Mouse (Mus musculus) neural tube, embryonic 13.5 days (tissue): ENCODE results near the gene Gm17087. TPM values are rescaled to one million over a fixed set of nuclear protein-coding genes. Genes with fewer than 3 reads are reported as not detected.

ENCODE experiments used
- ATAC-seq: fragments of 200-750 bp; cut with Nextera tagmentation; 2 replicates; pipeline ENCODE4 v1.8.0; 2017; ENCODE audit warnings: low read depth, mild to moderate bottlenecking, moderate TSS enrichment, moderate library complexity
- H3K27ac ChIP-seq: fragments of 300-500 bp; sonication (generic); replicated peaks from 2 replicates; pipeline ENCODE4 v1.5.1; 2015; ENCODE audit warnings: moderate library complexity, mild to moderate bottlenecking, inconsistent platforms
- H3K27me3 ChIP-seq: fragments of 300-500 bp; sonication (generic); 2 replicates; pipeline ENCODE4 v1.6.1; 2015; ENCODE audit warnings: mild to moderate bottlenecking, inconsistent platforms
- H3K36me3 ChIP-seq: fragments of 300-500 bp; sonication (generic); 2 replicates; pipeline ENCODE4 v1.6.1; 2015; ENCODE audit warnings: mild to moderate bottlenecking, inconsistent platforms
- H3K4me1 ChIP-seq: fragments of 300-500 bp; sonication (generic); replicated peaks from 2 replicates; pipeline ENCODE4 v1.6.1; 2015; ENCODE audit warnings: inconsistent platforms
- H3K4me2 ChIP-seq: fragments of 300-500 bp; sonication (generic); 2 replicates; pipeline ENCODE4 v1.6.1; 2015; ENCODE audit warnings: inconsistent platforms, mild to moderate bottlenecking, moderate library complexity
- H3K4me3 ChIP-seq: fragments of 300-500 bp; sonication (generic); 2 replicates; pipeline ENCODE4 v1.5.1; 2015; ENCODE audit warnings: mild to moderate bottlenecking, inconsistent platforms
- H3K9ac ChIP-seq: fragments of 300-500 bp; sonication (generic); 2 replicates; pipeline ENCODE4 v1.6.1; 2015; ENCODE audit warnings: moderate library complexity, mild to moderate bottlenecking, inconsistent platforms
- H3K9me3 ChIP-seq: fragments of 300-500 bp; sonication (generic); 2 replicates; pipeline ENCODE4 v1.6.1; 2016; ENCODE audit warnings: inconsistent platforms
- WGBS: fragments of 180-500 bp; shearing (Covaris S2); methylation state at CpG from one replicate; pipeline ENCODE4 v1.1.7; 2015; 5-methylcytosine and 5-hydroxymethylcytosine counted together
- polyA plus RNA-seq: library from polyadenylated mRNA; unstranded; fragments of >200 nt; fragmentation: Nextera tagmentation; extraction: Ambion mirVana; gene quantifications from 2 replicates; pipeline ENCODE4 v1.2.1, GENCODE M21; 2015

Gene Gm17087
- polyA plus RNA-seq, 1 experiment from 2014 or later: not detected

DNA sequence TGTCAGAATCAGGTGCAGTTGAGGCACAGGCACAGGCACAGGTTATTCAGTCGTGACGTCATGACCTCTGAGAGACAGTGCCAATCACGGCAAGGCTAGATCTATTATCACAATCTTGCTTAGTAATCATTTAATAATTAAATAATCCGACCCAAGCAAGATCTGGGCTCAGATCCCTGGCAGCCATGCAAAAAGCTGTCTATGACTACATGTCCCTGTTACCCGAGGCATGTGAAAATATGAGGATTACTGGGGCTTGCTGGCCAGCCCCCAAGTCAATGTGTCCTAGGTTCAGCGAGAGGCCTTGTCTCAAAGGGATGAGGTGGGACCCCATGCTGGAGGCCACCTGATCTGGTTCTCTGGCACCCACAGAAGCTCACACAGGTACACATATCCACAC, 30.2 kb downstream of the Gm17087 start:
- Histone ChIP-seq H3K4me3 (no peak overlapping the region), H3K4me1 (no peaks in the 10 kb centered on the region)
- ATAC-seq: no peak

DNA sequence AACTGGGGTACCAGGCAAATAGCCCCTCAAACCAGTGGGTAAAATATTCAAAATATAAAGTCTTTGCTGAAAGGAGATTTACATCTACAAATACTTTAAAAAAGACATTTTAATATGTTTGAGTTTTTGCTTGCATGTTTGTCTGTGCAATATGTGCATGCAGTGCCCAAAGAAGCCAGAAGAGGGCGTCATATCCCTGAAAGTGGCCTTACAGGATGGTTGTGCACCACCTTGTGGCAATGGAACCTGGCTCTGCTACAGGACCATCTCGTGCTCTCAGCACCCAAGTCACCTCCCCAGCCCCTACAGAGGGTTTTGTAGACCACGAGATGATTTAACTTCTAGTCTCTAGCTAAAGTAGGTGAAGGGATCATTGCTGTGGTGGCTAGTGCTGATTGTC, 32.9 kb downstream of the Gm17087 start:
- no peak for ATAC-seq

More for the DNA sequence above, 30.2 kb downstream of the Gm17087 start:
- Histone ChIP-seq H3K27me3 (no peaks in the 10 kb centered on the region), H3K9me3 (no peaks in the 10 kb centered on the region), H3K36me3 (no peaks in the 10 kb centered on the region), H3K4me2 (no peak overlapping the region), H3K27ac (no peak overlapping the region), H3K9ac (no peak overlapping the region)
- 83% methylated on average over 6 of the region's 6 CpGs for WGBS

DNA sequence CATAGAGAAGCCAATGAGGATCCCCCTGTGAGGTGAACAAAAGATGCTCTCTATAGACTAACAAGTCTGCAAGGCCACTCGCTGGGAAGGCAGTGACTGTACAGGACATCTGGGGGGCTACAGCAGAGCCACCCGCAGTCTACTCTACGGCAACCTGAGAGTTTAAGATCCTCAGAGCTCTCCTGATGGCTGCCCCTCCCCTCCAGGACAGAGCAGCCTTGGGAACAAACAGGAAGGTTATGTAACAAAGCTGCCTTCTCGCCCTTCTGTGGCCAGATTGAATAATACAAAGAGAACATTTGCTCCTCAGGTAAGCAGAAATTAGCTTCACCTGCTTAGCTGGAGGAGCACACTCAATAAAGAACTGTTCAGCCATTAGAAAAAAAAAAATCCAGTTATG, 34.1 kb downstream of the Gm17087 start:
- Histone ChIP-seq H3K36me3 (no peaks in the 10 kb centered on the region), H3K4me1 (no peaks in the 10 kb centered on the region), H3K9ac (no peak overlapping the region), H3K9me3 (no peaks in the 10 kb centered on the region), H3K4me2 (no peak overlapping the region), H3K4me3 (no peak overlapping the region), H3K27me3 (peaks cover 9% of the 10 kb centered on the region), H3K27ac (no peak overlapping the region)
- WGBS: 77% methylated on average over 4 of the region's 4 CpGs
- no peak for ATAC-seq

More for the DNA sequence above, 32.9 kb downstream of the Gm17087 start:
- H3K4me3 ChIP-seq: no peak overlapping the region
- H3K9me3 ChIP-seq: no peaks in the 10 kb centered on the region
- no peaks in the 10 kb centered on the region for H3K4me1 ChIP-seq
- H3K9ac ChIP-seq: no peak overlapping the region
- no peaks in the 10 kb centered on the region for H3K36me3 ChIP-seq
- 43% methylated on average over 3 of the region's 3 CpGs for WGBS
- no peak overlapping the region for H3K4me2 ChIP-seq
- H3K27ac ChIP-seq: no peak overlapping the region
- 0 out of 2 replicates have a peak, but pooled peaks cover 3% of the 10 kb centered on the region for H3K27me3 ChIP-seq

DNA sequence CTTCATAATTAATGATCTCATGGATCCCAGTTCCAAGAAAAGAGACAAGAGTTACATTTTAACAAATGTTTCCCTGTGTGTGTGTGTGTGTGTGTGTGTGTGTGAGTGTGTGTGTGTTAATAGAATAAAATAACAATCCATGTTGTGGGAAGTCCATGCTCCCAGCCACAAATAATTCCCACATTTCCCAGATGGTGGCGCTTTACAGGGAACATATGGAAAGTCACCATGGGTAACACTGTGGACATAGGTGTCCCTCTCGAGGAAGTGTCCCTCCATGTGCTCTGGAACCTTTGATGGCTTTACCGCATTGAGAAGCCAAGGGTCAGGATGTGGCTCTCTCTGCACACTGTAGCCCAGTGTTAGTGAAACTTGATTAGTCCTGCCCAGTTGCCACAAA, 38.1 kb downstream of the Gm17087 start:
- 86% methylated on average over 3 of the region's 3 CpGs for WGBS
- ATAC-seq: no peak
- H3K9ac ChIP-seq: no peak overlapping the region
- no peak overlapping the region for H3K27ac ChIP-seq
- no peak overlapping the region for H3K4me2 ChIP-seq
- H3K9me3 ChIP-seq: no peaks in the 10 kb centered on the region
- no peak overlapping the region for H3K4me3 ChIP-seq
- peaks cover 24% of the 10 kb centered on the region for H3K4me1 ChIP-seq
- H3K36me3 ChIP-seq: no peaks in the 10 kb centered on the region
- peaks cover 44% of the 10 kb centered on the region for H3K27me3 ChIP-seq

DNA sequence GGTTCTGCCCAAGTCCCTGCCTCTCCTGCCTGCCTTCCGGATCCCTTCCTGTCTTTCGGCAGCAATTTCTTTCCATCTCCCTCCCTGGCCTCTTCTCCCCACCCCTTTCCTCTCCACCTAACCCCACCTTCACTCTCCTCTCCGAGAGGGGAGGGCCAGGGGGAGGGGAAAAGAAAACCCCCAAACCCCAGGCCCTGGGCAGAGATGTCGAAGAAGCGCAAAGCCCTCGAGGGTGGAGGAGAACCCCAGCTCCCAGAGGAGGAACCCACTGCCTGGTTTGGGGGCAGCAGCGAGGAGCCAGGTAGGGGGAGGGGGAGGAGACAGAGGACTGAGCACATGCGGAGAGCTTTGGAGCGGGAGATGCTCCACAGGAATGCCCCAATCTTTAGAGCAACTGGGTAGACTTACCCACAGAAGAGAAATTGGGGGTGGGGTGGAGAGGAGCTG, 39.9 kb downstream of the Gm17087 start:
- H3K4me3 ChIP-seq: no peak overlapping the region
- peaks cover 29% of the 10 kb centered on the region for H3K4me1 ChIP-seq
- no peaks in the 10 kb centered on the region for H3K9me3 ChIP-seq
- no peak overlapping the region for H3K9ac ChIP-seq
- peaks cover 62% of the 10 kb centered on the region for H3K27me3 ChIP-seq
- no peak overlapping the region for H3K4me2 ChIP-seq
- H3K36me3 ChIP-seq: no peaks in the 10 kb centered on the region
- no peak for ATAC-seq
- 17% methylated on average over 9 of the region's 9 CpGs for WGBS
- H3K27ac ChIP-seq: no peak overlapping the region

DNA sequence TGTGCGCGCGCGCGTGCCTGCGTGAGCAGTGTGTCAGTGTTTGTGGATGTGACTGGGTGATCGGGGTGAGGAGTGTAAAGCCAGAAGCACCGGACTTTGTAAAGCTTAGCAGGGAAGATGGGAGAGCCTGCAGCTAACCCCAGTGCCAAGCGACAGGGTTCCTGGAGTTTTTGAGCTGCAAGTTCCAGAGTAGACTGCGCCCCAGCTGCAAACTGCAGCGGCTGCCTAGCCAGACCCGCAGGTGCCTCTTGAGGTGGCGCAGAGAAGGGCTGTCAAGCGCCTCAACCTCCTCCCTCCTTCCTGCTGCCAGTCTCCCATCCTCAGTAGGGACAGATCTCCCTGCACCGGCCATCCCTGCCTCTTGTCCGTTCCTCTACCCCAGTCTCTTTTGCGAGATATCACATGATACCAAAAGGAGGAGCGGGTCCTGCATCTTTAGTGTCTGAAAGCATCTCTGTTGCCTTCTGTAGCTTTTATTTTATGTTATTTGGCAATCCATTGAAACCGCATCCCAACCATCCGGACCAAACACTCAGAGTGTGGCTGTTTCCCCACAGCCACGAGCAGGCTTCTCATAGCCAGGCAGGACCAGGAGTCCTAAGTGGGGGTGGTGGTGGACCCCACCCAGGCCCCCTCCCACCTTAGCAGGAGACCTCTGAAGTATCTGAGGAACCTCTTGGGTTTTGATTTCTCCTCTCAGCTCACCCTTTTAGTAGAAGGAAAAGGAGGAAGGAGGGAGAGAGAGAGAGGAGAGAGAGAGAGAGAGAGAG, 40.6 kb downstream of the Gm17087 start:
- no peak overlapping the region for H3K27ac ChIP-seq
- no peak for ATAC-seq
- no peak overlapping the region for H3K9ac ChIP-seq
- peaks cover 29% of the 10 kb centered on the region for H3K4me1 ChIP-seq
- 4% methylated on average over 21 of the region's 21 CpGs for WGBS
- H3K4me3 ChIP-seq: peak overlapping the region; percentile 51
- no peaks in the 10 kb centered on the region for H3K36me3 ChIP-seq
- peaks cover 64% of the 10 kb centered on the region for H3K27me3 ChIP-seq
- H3K4me2 ChIP-seq: peak overlapping the region; percentile 87
- H3K9me3 ChIP-seq: no peaks in the 10 kb centered on the region

DNA sequence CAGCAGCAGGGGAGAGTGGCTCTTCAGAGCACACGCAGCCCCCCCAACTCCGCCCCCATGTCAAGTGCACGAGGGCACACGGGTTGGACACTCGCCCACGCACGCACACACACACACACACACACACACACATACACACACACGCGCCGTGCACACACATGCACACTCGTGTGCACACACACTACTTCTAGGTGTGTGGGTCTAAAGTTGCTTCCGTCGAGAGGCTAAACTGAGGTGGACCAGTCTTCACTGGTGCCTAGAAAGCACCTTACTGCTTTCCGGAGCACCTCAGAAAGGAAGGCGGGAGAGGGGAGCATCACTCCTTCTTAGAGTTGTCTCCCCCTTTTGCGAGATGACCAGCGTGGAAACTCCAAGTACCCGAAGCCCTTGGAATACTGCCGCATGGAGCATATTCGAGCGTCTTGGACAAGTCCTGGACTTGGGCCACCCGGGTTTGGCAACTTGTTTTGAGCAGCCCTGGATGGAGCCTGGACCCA, 41.5 kb downstream of the Gm17087 start, which contains the start of gene Pde10a:
Gene Pde10a (plus strand): TSS at position 148 of the 497 bp plus-strand sequence.
- WGBS: 3% methylated on average over 22 of the region's 22 CpGs
- H3K27me3 ChIP-seq: peaks cover 68% of the 10 kb centered on the region
- peak; percentile 21; the same call in 1 of the 2 replicates for ATAC-seq

DNA sequence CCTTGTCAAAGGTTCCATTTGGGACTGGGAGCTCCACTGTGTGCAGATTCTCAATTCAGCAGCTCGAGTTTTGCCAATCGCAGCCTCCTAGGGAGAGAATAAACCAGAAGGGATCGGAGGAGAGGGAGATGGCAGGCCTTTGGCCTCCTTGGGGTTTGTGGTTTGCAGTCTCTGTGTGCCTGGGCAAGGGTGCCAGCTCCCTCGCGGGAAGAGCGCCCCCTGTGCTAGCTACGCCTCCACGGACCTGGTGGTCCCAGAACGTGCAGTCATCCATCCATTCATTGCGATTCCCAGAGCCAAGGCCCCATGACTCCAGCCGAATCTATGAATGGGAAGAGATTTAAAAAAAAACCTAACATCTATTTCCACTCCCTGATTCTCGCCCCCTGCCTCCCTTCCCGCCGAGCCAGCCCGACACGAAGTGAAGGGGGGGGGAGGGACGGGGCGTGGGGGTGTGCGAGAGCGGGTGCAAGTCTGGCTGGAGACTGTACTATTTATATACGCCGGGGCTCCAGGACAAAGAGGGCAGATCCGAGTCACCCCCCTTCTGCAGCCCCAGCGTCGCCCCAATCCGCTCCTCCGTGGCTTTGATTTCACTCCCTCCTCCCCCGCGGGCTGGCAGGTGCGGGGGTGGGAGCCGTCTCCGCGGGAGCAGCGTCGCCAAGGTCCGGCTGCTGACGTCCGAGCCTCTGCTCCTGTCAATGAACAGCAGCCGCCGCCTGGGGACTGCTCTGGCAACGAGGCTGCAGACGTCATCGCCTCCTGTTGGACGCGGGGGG, 42.2 kb downstream of the Gm17087 start:
- H3K27me3 ChIP-seq: peaks cover 66% of the 10 kb centered on the region
- H3K4me3 ChIP-seq: peak overlapping the region; percentile 51
- WGBS: under 1% methylated on average over 44 of the region's 45 CpGs
- peaks cover 29% of the 10 kb centered on the region for H3K4me1 ChIP-seq
- H3K9me3 ChIP-seq: no peaks in the 10 kb centered on the region
- H3K9ac ChIP-seq: peak overlapping the region; percentile 76
- peak; percentile 88 for ATAC-seq
- peak overlapping the region; percentile 87 for H3K4me2 ChIP-seq
- H3K36me3 ChIP-seq: no peaks in the 10 kb centered on the region
- peak overlapping the region; percentile 4; the same call in 1 of the 2 replicates for H3K27ac ChIP-seq

More for the DNA sequence above, 41.5 kb downstream of the Gm17087 start, which contains the start of gene Pde10a:
- H3K36me3 ChIP-seq: no peaks in the 10 kb centered on the region
- H3K4me1 ChIP-seq: peaks cover 29% of the 10 kb centered on the region
- peak within 1 kb of the TSS; percentile 4; the same call in 1 of the 2 replicates for H3K27ac ChIP-seq
- H3K9me3 ChIP-seq: no peaks in the 10 kb centered on the region
- peak within 1 kb of the TSS; percentile 87 for H3K4me2 ChIP-seq
- peak within 1 kb of the TSS; percentile 76 for H3K9ac ChIP-seq
- H3K4me3 ChIP-seq: peak within 1 kb of the TSS; percentile 51

DNA sequence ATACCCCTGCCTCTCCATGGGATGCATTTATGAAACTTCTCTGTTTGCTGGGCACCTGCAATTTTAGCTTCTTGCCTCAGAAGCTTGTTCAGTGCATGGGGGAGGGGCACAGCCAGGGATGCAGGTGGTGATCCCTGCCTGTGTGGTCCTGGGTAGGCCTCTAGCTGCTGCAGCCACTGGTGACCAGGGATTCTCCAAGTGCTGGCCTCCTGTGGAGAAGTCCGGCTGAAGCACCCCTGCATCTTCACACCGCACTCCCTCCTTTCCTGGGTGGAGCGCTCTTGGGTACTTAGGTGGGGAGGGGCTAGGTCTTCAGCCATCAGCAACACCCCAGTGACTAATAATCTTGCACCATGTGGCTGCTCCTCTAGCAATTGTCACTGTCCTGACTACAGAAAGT, 42.8 kb downstream of the Gm17087 start:
- H3K4me1 ChIP-seq: peaks cover 29% of the 10 kb centered on the region
- peak; percentile 33 for ATAC-seq
- peak overlapping the region; percentile 87 for H3K4me2 ChIP-seq
- H3K27me3 ChIP-seq: peaks cover 66% of the 10 kb centered on the region
- H3K36me3 ChIP-seq: no peaks in the 10 kb centered on the region
- peak overlapping the region; percentile 76 for H3K9ac ChIP-seq
- H3K4me3 ChIP-seq: peak overlapping the region; percentile 51
- no peaks in the 10 kb centered on the region for H3K9me3 ChIP-seq
- H3K27ac ChIP-seq: no peak overlapping the region
- WGBS: 10% methylated on average over 3 of the region's 3 CpGs

DNA sequence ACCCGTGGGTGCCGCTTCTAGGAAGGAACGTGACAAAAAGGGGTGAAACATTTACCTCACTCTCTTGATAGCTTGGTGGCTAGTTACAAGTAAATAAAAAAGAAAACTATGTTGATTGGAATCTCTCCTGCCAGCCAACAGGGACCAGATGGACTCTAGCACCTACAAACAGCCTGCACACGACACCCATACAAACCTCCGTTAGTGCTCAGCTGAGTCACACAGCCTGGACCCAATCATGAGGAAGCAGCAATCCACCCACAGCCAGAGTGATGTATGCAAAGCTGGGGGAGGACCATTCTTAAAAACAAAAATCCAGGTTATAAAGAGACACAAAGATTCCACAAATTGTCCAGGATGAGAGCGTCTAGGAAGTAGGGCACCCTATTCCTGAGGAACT, 50.7 kb downstream of the Gm17087 start:
- H3K4me2 ChIP-seq: no peak overlapping the region
- 85% methylated on average over 6 of the region's 6 CpGs for WGBS
- no peak overlapping the region for H3K4me3 ChIP-seq
- H3K27me3 ChIP-seq: peaks cover 23% of the 10 kb centered on the region
- H3K9me3 ChIP-seq: no peaks in the 10 kb centered on the region
- ATAC-seq: no peak
- no peaks in the 10 kb centered on the region for H3K36me3 ChIP-seq
- no peak overlapping the region for H3K9ac ChIP-seq
- H3K4me1 ChIP-seq: no peaks in the 10 kb centered on the region
- H3K27ac ChIP-seq: no peak overlapping the region
